Mouse (Mus musculus) 416B (cell line): Measurements from ENCODE around the gene Gm42715.
"Not testable (repeated sequence)": the region's sequence is repeated elsewhere in the genome, so short reads cannot be mapped to it uniquely, and the experiment has no call there.

ENCODE experiments used
- DNase-seq: peaks from one replicate; pipeline ENCODE4 v3.0.0; 2011; ENCODE audit warnings: low read depth

Gene Gm42715

GRCm38 (mm10) chr7:127519284-127519683 lies at the start of gene Gm42715:
Gm42715 (plus strand) TSS chr7:127519584.
- DNase-seq, result no peak

DNA sequence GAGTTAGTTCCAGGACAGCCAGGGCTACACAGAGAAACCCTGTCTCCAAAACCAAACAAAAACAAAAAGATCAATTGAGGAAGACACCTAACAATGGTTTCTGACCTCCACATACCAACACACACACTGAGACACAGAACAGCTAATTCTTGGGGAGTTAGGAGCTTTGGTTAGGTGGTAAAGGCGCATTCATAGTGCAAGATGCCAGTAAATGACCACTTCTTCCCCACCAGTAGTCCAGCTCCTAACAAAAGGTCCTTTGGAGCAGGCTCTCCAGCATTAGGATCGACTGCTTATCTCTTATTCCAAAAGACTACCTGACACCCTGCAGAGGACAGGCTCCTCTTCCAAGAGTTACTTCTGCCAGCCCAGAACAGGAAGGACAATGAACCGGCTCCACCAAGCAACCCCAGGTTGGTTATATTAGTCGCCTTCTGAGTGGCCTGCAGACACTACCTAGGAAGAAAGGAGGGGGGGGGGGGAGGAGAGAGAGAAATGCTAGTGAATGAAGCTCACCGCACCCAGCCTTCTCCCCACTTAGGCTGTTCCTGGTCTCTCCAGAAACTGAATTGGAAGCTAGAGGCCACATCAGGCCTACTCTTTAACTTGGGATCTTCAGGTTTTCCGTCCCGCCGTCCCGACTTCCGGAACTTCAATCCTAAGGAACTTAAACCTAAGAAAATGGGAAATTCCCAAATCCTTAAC lies 49.2 kb upstream of the Gm42715 start:
- DNase-seq, result peak; percentile 75

DNA sequence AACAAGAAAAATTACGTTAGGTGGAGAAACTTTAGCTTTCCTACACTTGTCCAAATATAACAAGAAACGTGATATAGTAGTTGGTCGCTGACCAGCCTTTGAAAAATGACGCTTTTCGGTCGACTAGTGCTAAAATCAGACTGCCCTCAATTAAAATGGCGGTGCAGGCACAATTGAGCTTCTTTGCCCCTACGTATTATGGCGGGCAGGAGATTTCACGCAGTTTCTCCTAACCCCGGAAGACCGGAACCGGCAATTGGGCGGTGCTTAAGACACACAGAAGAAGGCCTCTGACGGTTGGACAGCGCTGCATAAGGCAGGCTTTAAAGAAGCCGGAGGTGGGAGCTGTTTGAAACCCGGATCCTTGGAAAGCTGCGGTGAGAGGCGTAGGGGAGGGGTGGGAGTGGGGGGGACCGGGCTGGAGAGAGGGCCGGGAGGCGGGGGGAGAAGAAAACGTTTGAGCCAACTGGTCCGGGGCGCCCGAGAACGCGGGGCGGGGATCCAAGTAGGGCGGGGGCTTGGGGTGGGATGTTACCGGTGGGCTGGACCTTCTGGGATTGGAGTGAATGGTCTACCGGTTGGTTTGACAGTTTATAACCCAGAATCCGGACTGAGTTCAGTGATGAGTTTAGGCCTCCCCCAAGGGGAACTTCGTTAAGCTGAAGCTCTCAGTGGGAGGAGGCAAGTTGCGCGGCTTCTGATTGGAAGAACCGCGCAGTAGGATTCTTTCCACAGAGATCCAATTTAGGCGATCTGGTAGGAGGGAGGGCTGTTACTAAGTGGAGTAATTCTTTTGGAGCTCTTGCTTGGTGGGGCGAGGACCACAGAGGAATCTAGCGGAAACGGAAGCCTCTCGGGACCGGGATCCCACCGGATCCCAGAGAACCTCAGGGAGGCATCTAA lies 48.4 kb upstream of the Gm42715 start:
- DNase-seq, result peak; percentile 99

DNA sequence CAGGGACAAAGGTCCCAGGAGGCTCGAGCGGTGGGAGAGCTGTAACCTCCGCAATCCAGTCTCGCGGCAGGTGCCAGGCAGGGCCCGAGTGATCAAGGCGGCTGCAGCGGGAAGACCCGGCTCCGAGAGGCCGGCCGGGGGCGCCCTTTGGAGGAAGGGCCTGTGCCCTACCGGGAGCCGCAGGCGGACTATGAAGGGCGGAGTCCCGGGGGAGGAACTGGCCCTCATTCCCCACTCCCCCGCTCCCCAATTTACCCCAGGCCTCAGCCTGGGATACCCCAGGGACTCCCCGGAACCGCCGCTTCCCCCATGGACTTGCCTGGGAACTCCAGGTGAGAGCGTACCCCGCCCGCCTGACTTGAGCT lies 47.8 kb upstream of the Gm42715 start:
- DNase-seq, result no peak

DNA sequence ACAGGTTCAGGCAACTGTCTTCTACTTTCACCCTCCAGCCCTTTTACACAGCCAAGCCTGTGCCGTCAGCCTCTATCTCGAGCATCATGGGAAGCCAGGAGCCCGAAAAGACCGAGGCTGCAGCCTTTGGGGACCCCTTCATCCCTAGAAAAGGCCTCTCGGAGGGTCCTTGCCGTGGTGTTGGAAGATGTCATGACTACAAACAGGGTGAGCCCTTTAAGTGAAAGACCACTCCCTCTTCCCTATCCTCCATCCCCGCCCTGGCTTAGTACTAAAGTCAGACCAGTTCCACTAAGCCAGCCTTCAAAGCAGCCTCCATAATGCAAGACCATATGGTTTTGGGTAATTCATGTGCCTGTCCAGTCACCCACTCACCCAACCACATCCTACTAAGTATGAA lies 47.3 kb upstream of the Gm42715 start:
- DNase-seq, result peak; percentile 52

DNA sequence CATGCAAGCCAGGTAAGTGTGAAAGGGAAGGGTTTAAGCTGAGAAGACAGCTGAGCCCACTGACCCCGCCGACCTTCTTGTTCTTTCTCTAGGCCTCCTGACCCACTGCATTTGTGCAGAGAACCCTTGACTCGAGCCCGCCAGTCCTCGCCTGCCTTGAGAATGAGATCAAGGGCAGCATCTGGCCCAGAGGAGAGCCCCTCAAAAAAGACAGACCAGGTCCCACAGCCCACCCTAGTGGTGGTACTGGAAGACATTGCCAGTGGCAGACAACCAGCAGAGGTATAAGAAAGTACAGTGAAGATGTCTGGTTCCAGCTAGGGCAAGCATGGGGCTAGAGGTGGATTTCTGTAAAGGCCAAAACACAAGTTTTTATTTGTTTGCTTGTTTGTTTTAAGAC lies 45.7 kb upstream of the Gm42715 start:
- DNase-seq, result peak; percentile 50

GRCm38 (mm10) chr7:127474378-127475070 lies 44.9 kb upstream of the Gm42715 start:
- no peak for DNase-seq

GRCm38 (mm10) chr7:127475186-127475740 lies 44.1 kb upstream of the Gm42715 start:
- no peak for DNase-seq

DNA sequence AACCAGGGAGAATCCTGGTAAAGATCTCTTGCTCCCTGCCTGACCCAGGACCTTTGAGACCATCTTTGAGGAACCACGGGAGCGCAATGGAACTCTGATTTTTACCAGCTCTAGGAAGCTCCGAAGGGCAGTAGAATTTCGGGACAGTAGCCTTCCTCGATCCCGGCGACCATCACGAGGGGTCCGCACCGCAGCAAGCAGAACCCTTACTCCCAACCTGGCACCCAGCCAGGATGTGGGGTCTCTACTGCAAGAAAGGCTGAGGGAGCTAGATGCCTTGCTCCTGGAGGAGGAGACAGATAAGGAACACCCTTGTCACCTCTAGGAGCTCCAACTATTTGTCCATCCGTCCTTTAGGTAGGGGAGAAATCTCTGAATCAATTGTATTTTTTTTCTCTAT lies 43.0 kb upstream of the Gm42715 start:
- DNase-seq, result no peak

DNA sequence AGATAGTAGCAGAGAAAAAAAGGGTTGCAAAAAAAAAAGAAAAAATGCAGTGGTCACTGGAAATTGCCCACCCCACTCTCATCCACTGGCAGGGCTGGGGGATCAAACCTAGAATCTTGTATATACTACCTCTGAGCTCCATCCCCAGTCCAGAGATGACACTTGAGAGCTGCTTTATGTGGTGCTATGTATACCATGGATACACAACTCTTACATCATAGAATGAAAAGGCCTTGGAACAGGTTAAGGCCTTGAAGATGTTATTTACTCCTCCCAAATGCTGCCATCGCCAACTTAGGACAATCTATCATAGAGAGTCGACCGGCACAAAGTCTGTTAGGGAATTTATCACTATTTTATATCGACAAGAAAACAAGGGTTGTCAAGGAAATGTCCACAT lies 42.5 kb upstream of the Gm42715 start:
- DNase-seq, result no peak

DNA sequence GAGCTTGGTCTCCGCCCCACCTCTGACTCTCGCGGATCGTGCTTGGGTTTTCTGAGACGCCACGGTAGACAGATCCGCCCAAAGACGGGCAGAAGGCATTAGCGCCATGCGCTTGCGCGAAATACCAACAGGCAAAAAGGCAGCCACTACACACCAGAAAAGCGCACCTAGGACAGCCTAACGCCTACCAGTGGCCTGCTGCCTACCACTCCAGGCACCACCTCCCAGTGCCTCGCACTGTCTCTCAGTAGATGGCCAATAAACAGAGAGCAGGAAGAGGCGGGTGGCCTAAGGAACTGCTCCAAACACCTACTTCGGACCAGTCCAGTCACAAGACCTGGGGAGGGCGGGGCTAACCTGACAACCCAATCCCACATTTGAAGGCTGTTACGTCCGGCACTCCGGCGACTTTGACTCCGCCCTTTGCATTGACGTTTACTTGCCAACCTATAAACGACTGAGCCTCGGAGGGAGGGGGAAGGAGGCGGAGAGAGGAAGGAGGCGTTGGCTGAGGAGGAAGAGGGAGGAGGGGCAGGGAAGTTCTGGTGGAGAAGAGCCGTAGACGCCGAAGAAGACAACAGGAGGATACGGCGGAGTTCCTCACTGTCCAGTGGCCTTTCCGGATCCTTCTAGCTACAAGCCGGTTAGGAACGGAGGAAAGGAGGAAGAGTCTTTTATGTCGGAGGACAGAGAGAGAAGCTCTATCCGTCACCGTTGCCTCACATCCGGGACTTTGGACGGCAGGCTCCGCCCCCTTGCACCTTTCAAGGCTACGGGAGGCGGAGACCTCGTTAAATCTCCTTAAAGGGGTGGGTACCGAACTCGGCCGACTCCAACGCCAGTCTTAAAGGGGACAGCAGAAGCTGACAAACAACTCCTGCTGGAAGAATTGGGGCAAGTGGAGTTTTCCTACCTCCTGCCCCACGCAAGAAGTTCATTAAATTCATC lies 41.4 kb upstream of the Gm42715 start:
- peak; percentile 100 for DNase-seq

- peak; percentile 99 for DNase-seq
Measured at GRCm38 (mm10) chr7:127478635-127479317, 40.6 kb upstream of the Gm42715 start, which contains the start of gene Fbrs. Fbrs (plus strand) TSS chr7:127479199.

DNA sequence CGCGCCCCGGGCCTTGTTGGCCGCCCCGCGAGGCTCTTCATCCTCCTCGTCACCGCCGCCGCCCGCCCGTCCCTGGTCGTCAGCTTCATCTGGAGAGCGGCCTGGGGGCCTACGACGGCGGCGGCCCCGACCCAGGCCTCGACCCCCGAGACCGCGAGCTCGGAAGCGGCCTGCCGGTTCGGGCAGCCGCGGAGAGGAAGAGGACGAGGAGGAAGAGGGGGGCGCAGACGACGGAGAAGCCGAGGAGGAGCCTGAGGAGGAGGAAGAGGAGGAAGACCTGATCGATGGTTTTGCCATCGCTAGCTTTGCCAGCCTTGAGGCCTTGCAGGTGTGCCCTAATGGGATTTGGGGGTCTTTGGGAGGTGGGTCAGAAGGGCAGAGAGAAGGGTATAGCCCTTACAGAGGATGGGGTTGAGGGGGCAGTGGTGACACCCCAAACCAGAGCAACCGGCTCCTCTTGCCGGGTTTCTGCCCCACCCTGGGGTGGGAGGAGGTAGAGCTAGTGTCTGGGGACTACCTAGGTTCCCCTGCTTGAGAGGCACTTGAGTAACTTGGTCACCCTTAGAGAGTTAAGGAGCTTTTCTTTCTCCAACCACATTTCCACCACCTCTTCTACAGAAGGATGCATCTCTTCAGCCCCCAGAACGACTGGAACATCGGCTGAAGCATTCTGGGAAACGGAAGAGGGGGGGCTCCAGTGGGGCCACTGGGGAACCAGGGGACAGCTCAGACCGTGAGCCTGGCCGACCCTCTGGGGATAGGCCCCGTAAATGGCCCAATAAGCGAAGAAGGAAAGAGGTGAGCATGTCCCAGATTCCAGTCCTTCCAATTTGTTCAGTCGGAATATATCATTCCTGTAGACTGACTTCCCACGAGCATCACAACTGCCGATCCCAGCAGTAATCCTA lies 39.8 kb upstream of the Gm42715 start:
- no peak for DNase-seq

- DNase-seq, result peak; percentile 64
Measured at GRCm38 (mm10) chr7:127480321-127480720, 39.1 kb upstream of the Gm42715 start.

- no peak for DNase-seq
Measured at GRCm38 (mm10) chr7:127485416-127485815, 34.0 kb upstream of the Gm42715 start.

GRCm38 (mm10) chr7:127488364-127488763 lies 31.0 kb upstream of the Gm42715 start:
- DNase-seq, result not testable (repeated sequence)

DNA sequence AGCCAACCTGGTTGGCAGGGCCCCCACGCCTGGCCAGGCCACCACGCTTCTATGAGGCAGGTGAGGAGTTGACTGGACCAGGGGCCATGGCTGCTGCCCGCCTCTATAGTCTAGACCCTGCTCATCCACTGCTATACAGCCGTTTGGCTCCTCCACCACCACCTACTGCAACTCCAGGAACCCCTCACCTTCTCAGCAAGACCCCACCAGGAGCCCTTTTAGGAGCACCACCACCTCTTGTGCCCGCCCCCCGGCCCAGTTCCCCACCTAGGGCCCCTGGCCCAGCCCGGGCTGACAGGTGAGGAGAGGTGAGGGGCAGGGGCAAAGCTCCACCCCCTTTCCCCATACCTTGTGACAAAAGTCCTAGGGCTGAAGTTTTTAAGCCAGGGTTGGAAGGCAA lies 29.4 kb upstream of the Gm42715 start:
- no peak for DNase-seq

DNA sequence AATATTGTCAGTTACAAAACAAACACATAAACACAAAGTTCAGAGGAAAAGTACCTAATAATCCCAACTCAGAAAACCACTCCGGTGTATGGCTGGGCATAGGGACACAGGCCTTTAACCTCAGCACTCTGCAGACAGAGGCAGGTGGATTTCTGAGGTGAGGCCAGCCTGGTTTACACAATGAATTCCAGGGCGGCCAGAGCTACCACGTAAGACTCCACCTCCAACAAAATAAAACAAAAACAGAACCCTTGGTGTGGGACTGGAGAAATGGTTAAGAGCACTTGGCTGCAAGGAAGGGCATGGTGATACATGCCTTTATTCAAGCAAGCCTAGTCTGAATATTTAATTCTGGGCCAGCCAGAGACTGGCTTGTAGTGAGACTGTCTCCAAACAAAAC lies 27.5 kb upstream of the Gm42715 start:
- DNase-seq, result no peak

DNA sequence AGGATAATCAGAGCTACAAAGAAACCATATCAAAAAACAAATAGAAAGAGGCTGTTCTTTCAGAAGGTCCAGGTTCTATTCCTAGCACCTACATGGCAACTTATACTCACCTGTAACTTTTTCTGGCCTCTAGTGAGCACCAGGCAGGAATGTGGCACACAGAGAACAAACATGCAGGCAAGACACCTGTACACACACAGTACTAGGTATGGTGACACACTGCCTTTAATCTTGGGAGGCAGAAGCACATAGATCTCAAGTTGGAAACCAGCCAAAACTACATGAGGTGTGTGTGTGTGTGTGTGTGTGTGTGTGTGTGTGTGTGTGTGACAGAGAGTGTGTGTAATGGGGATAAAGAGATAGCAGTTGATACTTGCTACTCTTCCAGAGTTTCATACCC lies 24.7 kb upstream of the Gm42715 start:
- no peak for DNase-seq

DNA sequence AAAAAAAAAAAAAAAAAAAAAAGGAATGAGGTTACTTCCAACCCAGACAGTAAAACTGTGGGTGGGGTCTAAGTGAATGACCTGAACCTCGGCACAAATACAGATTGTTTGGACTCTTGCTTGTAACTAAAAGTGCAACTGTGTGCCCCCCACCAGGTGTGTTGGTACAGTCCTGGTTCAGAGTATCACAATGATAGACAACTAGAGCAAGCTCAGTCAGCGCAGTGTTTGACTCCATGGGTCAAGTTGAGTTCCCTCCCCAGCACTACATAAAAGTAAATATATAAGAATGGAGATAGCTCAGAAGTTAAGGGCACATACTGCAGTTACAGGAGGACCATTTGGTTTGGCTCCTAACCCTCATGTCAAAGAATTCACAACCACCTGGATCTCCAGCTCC lies 22.0 kb upstream of the Gm42715 start:
- no peak for DNase-seq
